Mouse (Mus musculus) hindbrain, embryonic 15.5 days (tissue): ENCODE data around the gene Rasgrp2. TPM values are rescaled to one million over a fixed set of nuclear protein-coding genes. Genes with fewer than 3 reads are reported as not detected.

Experiments
- ATAC-seq: fragments of 200-750 bp; cut with Nextera tagmentation; 2 replicates; pipeline ENCODE4 v1.8.0; 2017; ENCODE audit warnings: low read depth, moderate number of reproducible peaks, moderate TSS enrichment; ENCODE audit not compliant: low FRiP score
- H3K27ac ChIP-seq: fragments of 300-500 bp; sonication (generic); replicated peaks from 2 replicates; pipeline ENCODE4 v1.5.1; 2015; ENCODE audit warnings: mild to moderate bottlenecking, inconsistent platforms
- H3K27me3 ChIP-seq: fragments of 300-500 bp; sonication (generic); 2 replicates; pipeline ENCODE4 v1.6.1; 2015; ENCODE audit warnings: control low read depth, inconsistent platforms
- H3K36me3 ChIP-seq: fragments of 300-500 bp; sonication (generic); 2 replicates; pipeline ENCODE4 v1.6.1; 2015; ENCODE audit warnings: control low read depth, inconsistent platforms
- H3K4me1 ChIP-seq: fragments of 300-500 bp; sonication (generic); replicated peaks from 2 replicates; pipeline ENCODE4 v1.6.1; 2015; ENCODE audit warnings: control low read depth, inconsistent platforms
- H3K4me2 ChIP-seq: fragments of 300-500 bp; sonication (generic); 2 replicates; pipeline ENCODE4 v1.6.1; 2015; ENCODE audit warnings: moderate library complexity, mild to moderate bottlenecking, inconsistent platforms
- H3K4me3 ChIP-seq: fragments of 300-500 bp; sonication (generic); 2 replicates; pipeline ENCODE4 v1.5.1; 2015; ENCODE audit warnings: mild to moderate bottlenecking, inconsistent platforms
- H3K9ac ChIP-seq: fragments of 300-500 bp; sonication (generic); 2 replicates; pipeline ENCODE4 v1.6.1; 2015; ENCODE audit warnings: inconsistent platforms
- H3K9me3 ChIP-seq: fragments of 300-500 bp; sonication (generic); 2 replicates; pipeline ENCODE4 v1.6.1; 2016; ENCODE audit warnings: control low read depth, inconsistent platforms
- WGBS: fragments of 180-500 bp; shearing (Covaris S2); methylation state at CpG from one replicate; pipeline ENCODE4 v1.1.7; 2015; 5-methylcytosine and 5-hydroxymethylcytosine counted together
- polyA plus RNA-seq: library from polyadenylated mRNA; unstranded; fragments of >200 nt; fragmentation: Nextera tagmentation; extraction: Ambion mirVana; gene quantifications from 2 replicates; pipeline ENCODE4 v1.2.1, GENCODE M21; 2015

Rasgrp2 gene
- polyA plus RNA-seq, 1 experiment from 2014 or later: 140 TPM

- Histone ChIP-seq H3K27ac (no peak overlapping the region), H3K4me1 (peaks cover 89% of the 10 kb centered on the region), H3K4me3 (no peak overlapping the region), H3K9me3 (no peaks in the 10 kb centered on the region), H3K9ac (no peak overlapping the region), H3K36me3 (no peaks in the 10 kb centered on the region), H3K4me2 (no peak overlapping the region; the same call in 1 of the 2 replicates), H3K27me3 (0 out of 2 replicates have a peak, but pooled peaks cover 2% of the 10 kb centered on the region)
- WGBS: 83% methylated on average over 16 of the region's 16 CpGs
- no peak for ATAC-seq
Observed at GRCm38 (mm10) chr19:6423241-6423640, 24.1 kb downstream of the Rasgrp2 start.

GRCm38 (mm10) chr19:6424137-6424881 is 25.2 kb downstream of the Rasgrp2 start:
- H3K4me3 ChIP-seq: no peak overlapping the region
- peaks cover 99% of the 10 kb centered on the region for H3K4me1 ChIP-seq
- no peak overlapping the region for H3K9ac ChIP-seq
- no peaks in the 10 kb centered on the region for H3K36me3 ChIP-seq
- no peak for ATAC-seq
- H3K4me2 ChIP-seq: no peak overlapping the region
- no peak overlapping the region for H3K27ac ChIP-seq
- WGBS: 51% methylated on average over 8 of the region's 8 CpGs
- H3K27me3 ChIP-seq: 0 out of 2 replicates have a peak, but pooled peaks cover 7% of the 10 kb centered on the region
- no peaks in the 10 kb centered on the region for H3K9me3 ChIP-seq

- H3K9me3 ChIP-seq: no peaks in the 10 kb centered on the region
- WGBS: 34% methylated on average over 5 of the region's 5 CpGs
- H3K36me3 ChIP-seq: no peaks in the 10 kb centered on the region
- peak overlapping the region; percentile 43 for H3K27ac ChIP-seq
- no peak overlapping the region for H3K9ac ChIP-seq
- peaks cover 100% of the 10 kb centered on the region for H3K4me1 ChIP-seq
- H3K4me3 ChIP-seq: no peak overlapping the region
- H3K4me2 ChIP-seq: no peak overlapping the region
- 0 out of 2 replicates have a peak, but pooled peaks cover 7% of the 10 kb centered on the region for H3K27me3 ChIP-seq
- ATAC-seq: no peak
Observed at GRCm38 (mm10) chr19:6425595-6425994, 26.5 kb downstream of the Rasgrp2 start.

DNA sequence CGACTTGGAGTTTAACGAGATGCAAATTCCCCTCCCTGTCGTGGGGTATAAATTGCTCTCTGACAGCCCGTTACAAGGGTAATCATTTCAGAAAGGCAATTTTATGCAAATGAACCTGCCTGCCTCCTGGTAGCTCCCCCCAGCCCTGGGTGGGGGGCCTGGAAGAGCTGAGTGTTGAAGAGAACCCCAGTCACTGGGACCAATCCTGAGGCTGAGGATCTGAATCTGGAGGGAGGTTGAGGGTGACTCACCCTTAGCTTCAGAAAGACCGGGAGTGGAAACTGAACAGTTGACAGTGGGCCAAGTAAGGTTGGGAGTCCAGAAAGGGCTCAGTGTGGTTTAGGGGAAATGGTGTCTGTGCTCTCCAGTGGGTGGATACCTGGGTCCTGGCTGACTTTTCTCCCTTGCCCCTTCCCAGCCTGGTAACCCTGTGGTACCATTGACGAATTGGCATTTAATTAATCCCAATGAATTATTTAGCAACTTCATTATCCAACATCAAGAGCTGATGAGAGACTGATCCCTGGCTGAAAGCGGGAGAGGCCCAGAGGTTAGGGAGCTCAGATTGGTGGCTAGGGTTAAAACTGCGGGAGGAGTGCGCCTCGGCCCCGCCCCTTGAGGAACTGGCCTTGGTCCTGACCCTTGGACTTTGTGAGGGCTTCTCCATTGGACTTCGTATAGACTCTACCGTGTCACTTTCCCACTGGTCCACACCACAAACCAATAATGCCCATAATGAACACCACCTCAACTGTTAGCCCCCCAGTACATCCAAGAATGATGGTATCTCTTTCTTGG is 27.8 kb downstream of the Rasgrp2 start:
- Histone ChIP-seq H3K4me2 (peak overlapping the region; percentile 55; the same call in 1 of the 2 replicates), H3K4me3 (no peak overlapping the region), H3K27ac (no peak overlapping the region), H3K4me1 (peaks cover 96% of the 10 kb centered on the region), H3K9ac (no peak overlapping the region), H3K9me3 (no peaks in the 10 kb centered on the region), H3K27me3 (0 out of 2 replicates have a peak, but pooled peaks cover 7% of the 10 kb centered on the region), H3K36me3 (no peaks in the 10 kb centered on the region)
- WGBS: 17% methylated on average over 13 of the region's 13 CpGs
- no peak for ATAC-seq

DNA sequence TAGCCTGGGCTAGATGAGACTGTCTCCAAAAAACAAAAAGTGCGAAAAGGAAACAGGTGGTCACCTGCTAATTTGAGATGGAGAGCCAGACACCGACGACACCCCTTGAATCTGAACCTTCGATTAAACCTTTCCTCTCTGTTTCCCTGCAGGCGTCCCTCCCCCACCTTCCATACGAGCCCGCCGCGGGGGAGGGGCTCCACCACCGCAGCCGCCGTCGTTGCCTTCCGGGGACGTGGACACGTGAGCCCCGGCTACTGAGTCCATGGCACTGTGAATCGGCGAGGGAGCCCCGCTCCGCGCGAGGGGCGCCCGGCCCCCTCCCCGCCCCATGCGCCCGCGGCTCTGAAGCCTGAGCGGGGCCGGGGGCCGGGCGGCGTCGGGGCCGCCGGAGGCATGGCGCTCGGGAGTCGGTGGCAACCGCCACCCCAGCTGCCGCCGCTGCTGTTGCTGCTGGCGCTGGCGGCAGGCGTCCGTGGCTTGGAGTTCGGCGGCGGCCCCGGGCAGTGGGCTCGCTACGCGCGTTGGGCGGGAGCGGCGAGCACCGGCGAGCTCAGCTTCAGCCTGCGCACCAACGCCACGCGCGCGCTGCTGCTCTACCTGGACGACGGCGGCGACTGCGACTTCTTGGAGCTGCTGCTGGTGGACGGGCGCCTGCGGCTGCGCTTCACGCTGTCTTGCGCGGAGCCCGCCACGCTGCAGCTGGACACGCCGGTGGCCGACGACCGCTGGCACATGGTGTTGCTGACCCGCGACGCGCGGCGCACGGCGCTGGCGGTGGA is 28.7 kb downstream of the Rasgrp2 start:
- peaks cover 90% of the 10 kb centered on the region for H3K4me1 ChIP-seq
- H3K4me3 ChIP-seq: peak overlapping the region; percentile 21
- no peaks in the 10 kb centered on the region for H3K36me3 ChIP-seq
- ATAC-seq: no peak
- 0 out of 2 replicates have a peak, but pooled peaks cover 7% of the 10 kb centered on the region for H3K27me3 ChIP-seq
- 2% methylated on average over 85 of the region's 94 CpGs for WGBS
- no peaks in the 10 kb centered on the region for H3K9me3 ChIP-seq
- H3K9ac ChIP-seq: peak overlapping the region; percentile 11; the same call in 1 of the 2 replicates
- peak overlapping the region; percentile 55 for H3K4me2 ChIP-seq
- H3K27ac ChIP-seq: no peak overlapping the region

- WGBS: 3% methylated on average over 60 of the region's 60 CpGs
- Histone ChIP-seq H3K9me3 (no peaks in the 10 kb centered on the region), H3K27me3 (0 out of 2 replicates have a peak, but pooled peaks cover 7% of the 10 kb centered on the region), H3K4me1 (peaks cover 89% of the 10 kb centered on the region), H3K4me3 (peak overlapping the region; percentile 21), H3K27ac (no peak overlapping the region), H3K36me3 (no peaks in the 10 kb centered on the region), H3K9ac (peak overlapping the region; percentile 11; the same call in 1 of the 2 replicates), H3K4me2 (peak overlapping the region; percentile 55)
- ATAC-seq: peak; percentile 15; the same call in 1 of the 2 replicates
Observed at GRCm38 (mm10) chr19:6428501-6429200, 29.5 kb downstream of the Rasgrp2 start.

DNA sequence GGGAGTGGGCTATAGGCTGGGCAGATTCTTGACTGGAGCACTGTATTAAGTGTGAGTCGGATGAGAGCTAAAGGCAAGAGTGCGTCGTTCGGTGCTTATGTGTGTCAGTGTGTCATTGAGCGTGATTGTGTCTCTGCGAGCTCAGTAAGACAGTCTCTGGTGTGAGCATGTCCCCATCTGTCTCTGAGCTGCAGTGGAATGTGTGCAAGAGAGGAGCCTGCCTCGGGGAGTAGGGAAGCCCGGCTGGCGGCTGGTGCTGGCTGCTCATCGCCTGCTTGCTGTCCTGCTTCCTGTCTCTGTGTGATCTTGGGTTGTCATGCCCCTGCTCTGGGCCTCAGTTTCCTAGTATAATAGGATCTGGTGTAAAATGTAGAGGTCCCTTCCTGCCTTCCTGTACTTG is 43.9 kb downstream of the Rasgrp2 start:
- H3K36me3 ChIP-seq: no peaks in the 10 kb centered on the region
- H3K9me3 ChIP-seq: no peaks in the 10 kb centered on the region
- no peak overlapping the region for H3K9ac ChIP-seq
- WGBS: 51% methylated on average over 10 of the region's 10 CpGs
- H3K27me3 ChIP-seq: no peaks in the 10 kb centered on the region
- no peak for ATAC-seq
- H3K4me3 ChIP-seq: no peak overlapping the region
- no peak overlapping the region for H3K4me2 ChIP-seq
- peaks cover 81% of the 10 kb centered on the region for H3K4me1 ChIP-seq
- peak overlapping the region; percentile 40; the same call in 1 of the 2 replicates for H3K27ac ChIP-seq

DNA sequence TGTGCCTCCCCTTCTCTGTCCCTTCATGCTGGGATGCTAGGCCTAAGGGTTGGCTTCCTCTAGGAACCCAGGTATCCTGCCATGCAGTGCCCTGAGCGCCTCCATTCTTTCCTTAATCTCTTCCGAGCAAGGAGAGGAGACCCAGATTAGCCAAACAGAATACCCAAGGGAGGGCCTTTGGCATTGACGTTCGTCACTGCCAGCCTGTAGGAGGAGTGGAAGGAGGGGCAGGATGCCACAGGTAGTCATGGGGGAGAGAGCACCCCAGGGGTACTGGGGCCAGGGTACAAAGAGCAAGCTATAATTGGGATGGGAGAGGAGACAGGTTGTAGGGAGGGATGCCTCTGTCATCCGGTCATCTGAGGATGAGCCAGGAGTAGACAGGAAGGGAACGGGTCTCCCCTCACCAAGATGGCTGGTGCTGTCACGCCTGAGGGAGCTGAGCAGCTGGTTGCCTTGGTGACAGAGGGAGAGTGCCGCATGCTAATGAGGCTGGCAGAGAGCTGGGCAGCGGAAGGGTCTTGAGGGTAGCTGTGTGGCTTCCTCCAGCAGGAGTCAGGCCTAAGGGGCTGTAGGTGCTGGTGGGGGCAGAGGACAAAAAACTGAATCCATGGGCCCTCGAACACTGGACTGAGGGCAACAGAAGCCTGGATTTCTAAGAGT is 46.8 kb downstream of the Rasgrp2 start:
- H3K4me2 ChIP-seq: peak overlapping the region; percentile 41
- peak overlapping the region; percentile 15; the same call in 1 of the 2 replicates for H3K9ac ChIP-seq
- H3K27me3 ChIP-seq: no peaks in the 10 kb centered on the region
- H3K27ac ChIP-seq: peak overlapping the region; percentile 84
- no peaks in the 10 kb centered on the region for H3K9me3 ChIP-seq
- WGBS: 11% methylated on average over 10 of the region's 10 CpGs
- no peaks in the 10 kb centered on the region for H3K36me3 ChIP-seq
- H3K4me3 ChIP-seq: no peak overlapping the region
- peak; percentile 83 for ATAC-seq
- peaks cover 85% of the 10 kb centered on the region for H3K4me1 ChIP-seq

DNA sequence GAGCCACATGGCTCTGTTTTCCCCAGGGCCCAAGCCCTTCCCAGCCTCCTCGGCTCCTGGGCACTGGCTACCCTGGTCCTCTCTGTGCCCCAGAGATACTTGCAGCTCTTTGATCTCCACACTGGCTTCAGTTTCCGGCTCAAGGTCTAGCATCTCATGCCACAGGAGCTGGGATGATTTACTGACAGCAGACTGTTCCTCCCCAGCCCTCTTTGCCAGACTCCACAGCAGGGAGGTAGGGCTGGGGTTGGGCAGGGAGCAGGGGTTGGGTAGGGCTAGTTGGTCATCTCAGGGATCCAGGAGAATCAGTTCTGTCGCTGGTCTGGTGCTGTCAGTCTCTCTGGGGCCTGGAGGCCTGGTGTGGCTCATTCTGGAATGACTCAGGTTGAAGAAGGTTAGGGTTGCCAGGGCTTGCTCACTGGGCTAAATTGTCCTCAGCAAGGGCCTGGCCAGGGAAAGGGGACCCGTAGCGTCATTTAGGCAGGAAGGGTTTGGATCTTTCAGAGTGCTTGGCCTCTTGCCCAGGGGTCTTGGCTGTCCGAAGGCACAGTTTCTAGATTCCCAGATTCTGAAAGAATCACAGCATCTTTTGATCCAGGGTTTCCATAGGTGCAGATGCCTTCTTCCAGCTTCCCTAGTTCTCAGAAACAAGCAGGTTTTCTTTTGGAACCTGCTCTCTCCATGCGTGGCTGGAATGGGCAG is 47.7 kb downstream of the Rasgrp2 start:
- Histone ChIP-seq H3K27me3 (no peaks in the 10 kb centered on the region), H3K27ac (peak overlapping the region; percentile 84), H3K4me3 (no peak overlapping the region), H3K9me3 (no peaks in the 10 kb centered on the region), H3K4me2 (peak overlapping the region; percentile 41; the same call in 1 of the 2 replicates), H3K9ac (no peak overlapping the region), H3K4me1 (peaks cover 92% of the 10 kb centered on the region), H3K36me3 (no peaks in the 10 kb centered on the region)
- no peak for ATAC-seq
- 34% methylated on average over 7 of the region's 7 CpGs for WGBS

GRCm38 (mm10) chr19:6448752-6449151 is 49.6 kb downstream of the Rasgrp2 start:
- H3K9me3 ChIP-seq: no peaks in the 10 kb centered on the region
- WGBS: 56% methylated on average over 5 of the region's 5 CpGs
- H3K36me3 ChIP-seq: no peaks in the 10 kb centered on the region
- no peak overlapping the region for H3K9ac ChIP-seq
- ATAC-seq: no peak
- no peak overlapping the region for H3K4me2 ChIP-seq
- no peaks in the 10 kb centered on the region for H3K27me3 ChIP-seq
- H3K4me3 ChIP-seq: no peak overlapping the region
- no peak overlapping the region for H3K27ac ChIP-seq
- H3K4me1 ChIP-seq: peaks cover 92% of the 10 kb centered on the region
